Mouse (Mus musculus) fat pad, adult 2 months (tissue): ENCODE measurements around the gene Adam26a.
"Not testable (repeated sequence)": the region's sequence is repeated elsewhere in the genome, so short reads cannot be mapped to it uniquely, and the experiment has no call there.

Source experiments
- DNase-seq: peaks from one replicate; pipeline ENCODE4 v3.0.0-alpha.2; 2011; ENCODE audit warnings: low read depth, low spot score; ENCODE audit errors: extremely low read depth

Gene Adam26a

DNA sequence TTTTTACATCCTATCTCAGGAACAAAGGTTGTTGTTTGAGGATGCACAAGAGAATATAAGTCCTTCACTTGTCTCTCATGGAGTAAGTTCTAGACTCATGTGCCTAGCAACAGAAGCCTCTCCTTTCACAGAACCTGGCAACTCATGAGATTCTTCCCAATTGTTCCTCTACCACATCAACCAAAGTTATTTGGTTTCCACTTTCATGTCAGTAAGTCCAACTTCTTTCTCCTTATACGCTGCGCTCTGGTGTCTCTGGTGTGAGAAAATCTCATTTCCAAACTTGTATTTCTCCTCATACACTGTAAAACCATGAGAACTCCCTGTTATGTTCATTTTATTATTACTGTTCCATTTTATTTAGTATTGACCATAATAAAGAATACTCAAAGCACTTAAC, at the start of gene Adam26a:
Adam26a (minus strand) TSS at position 101 of the 400 bp plus-strand sequence.
- not testable (repeated sequence) for DNase-seq

- no peak for DNase-seq
These were observed 39.5 kb upstream of the Adam26a start for GRCm38 (mm10) chr8:43616046-43616445.

DNA sequence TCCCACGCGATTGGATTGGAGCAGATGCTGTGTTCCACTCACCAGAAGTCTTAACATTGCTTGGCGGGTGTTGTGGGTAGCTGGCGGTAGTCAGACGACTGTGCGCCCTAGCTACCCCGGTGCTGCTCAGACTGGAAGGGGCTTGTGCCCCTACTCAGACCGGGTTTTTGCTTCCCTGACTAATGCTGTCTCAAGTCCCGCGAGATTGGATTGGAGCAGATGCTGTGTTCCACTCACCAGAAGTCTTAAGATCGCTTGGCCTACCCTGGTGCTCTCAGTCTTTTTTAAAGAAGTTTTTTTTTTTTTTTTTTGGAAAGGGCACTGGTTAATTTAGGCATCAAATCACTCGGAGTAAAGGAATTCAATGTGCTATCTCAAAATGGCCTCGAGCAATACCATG, 27.1 kb upstream of the Adam26a start:
- not testable (repeated sequence) for DNase-seq

GRCm38 (mm10) chr8:43603166-43603565, 26.7 kb upstream of the Adam26a start:
- not testable (repeated sequence) for DNase-seq

DNA sequence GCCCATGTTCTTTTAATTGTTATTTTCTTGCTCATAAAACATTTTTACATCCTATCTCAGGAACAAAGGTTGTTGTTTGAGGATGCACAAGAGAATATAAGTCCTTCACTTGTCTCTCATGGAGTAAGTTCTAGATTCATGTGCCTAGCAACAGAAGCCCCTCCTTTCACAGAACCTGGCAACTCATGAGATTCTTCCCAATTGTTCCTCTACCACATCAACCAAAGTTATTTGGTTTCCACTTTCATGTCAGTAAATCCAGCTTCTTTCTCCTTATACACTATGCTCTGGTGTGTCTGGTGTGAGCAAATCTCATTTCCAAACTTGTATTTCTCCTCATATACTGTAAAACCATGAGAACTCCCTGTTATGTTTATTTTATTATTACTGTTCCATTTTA, 48.5 kb downstream of the Adam26a start, which contains the start of gene Adam26b:
Adam26b (minus strand) TSS at position 101 of the 400 bp plus-strand sequence.
- not testable (repeated sequence) for DNase-seq
